Comparison of ENCODE assay signal across 12 mouse cellular contexts in the genomic region with DNA sequence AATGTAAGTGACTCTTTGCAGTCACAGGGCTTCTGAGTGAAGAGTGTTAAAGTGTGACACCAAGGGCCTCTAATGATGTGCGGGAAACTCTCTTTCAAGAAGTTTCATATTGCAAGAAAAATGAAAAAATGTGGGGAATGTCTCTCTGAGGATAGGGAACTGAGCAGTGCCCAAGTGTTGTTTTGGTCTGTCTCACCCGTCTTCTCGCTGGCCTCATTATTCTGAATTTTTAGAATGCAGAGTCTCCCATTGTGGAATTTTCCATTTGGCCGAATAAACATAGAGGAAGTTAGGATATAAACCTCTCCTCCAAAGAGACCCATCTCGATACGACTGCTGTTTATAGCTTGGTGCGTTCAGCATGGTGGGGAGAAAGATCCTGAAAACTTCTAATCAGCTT.
"Had no signal": no experiment of that assay in that cellular context is flagged by ENCODE, and none has a peak within 500 bp of the region (broad histone marks: within the 10 kb centered on the region; RNA-seq: fewer than 3 reads in every experiment).

No protein-coding gene starts in this region.

- H3K27me3 ChIP-seq: limb, embryonic 15.5 days; liver, embryonic 12.5 days; midbrain, embryonic 13.5 days; neural tube, embryonic 12.5 days had no signal

- H3K4me3 ChIP-seq: left cerebral cortex, adult 2 months; limb, embryonic 15.5 days; liver, embryonic 12.5 days; midbrain, embryonic 13.5 days; myocyte; neural tube, embryonic 12.5 days had no signal

- H3K4me1 ChIP-seq: limb, embryonic 15.5 days; liver, embryonic 12.5 days had no signal

- H3K9ac ChIP-seq: limb, embryonic 15.5 days; liver, embryonic 12.5 days; lung, embryonic 14.5 days; midbrain, embryonic 13.5 days; neural tube, embryonic 12.5 days had no signal

- H3K27ac ChIP-seq: left cerebral cortex, adult 2 months; limb, embryonic 15.5 days; liver, embryonic 12.5 days; midbrain, embryonic 13.5 days; neural tube, embryonic 12.5 days had no signal

- ATAC-seq: intestine, embryonic 16.5 days; liver, embryonic 12.5 days; midbrain, embryonic 13.5 days had no signal

- H3K36me3 ChIP-seq: limb, embryonic 15.5 days; liver, embryonic 12.5 days; midbrain, embryonic 13.5 days; neural tube, embryonic 12.5 days had no signal

- H3K9me3 ChIP-seq: limb, embryonic 15.5 days; liver, embryonic 12.5 days; midbrain, embryonic 13.5 days; neural tube, embryonic 12.5 days had no signal

- DNase-seq: kidney, postnatal 14 days; lung, embryonic 14.5 days; lung, postnatal 10 days; thymus, adult 18-20 months; thymus, postnatal 25 days had no signal

- H3K4me2 ChIP-seq: limb, embryonic 15.5 days; liver, embryonic 12.5 days; lung, embryonic 14.5 days; midbrain, embryonic 13.5 days; neural tube, embryonic 12.5 days had no signal
